Mouse (Mus musculus) heart, embryonic 15.5 days (tissue): ENCODE results near the gene Lrig3. TPM values are rescaled to one million over a fixed set of nuclear protein-coding genes. Genes with fewer than 3 reads are reported as not detected.

Source experiments
- ATAC-seq: fragments of 200-750 bp; cut with Nextera tagmentation; replicated peaks from 2 replicates; pipeline ENCODE4 v1.8.0; 2017; ENCODE audit warnings: low read depth, moderate TSS enrichment; ENCODE audit not compliant: insufficient number of reproducible peaks, insufficient read depth, low FRiP score
- H3K27ac ChIP-seq: fragments of 300-500 bp; sonication (generic); 2 replicates; pipeline ENCODE4 v1.5.1; 2015; ENCODE audit warnings: mild to moderate bottlenecking, inconsistent platforms
- H3K27me3 ChIP-seq: fragments of 300-500 bp; sonication (generic); 2 replicates; pipeline ENCODE4 v1.6.1; 2015; ENCODE audit warnings: inconsistent platforms
- H3K36me3 ChIP-seq: fragments of 300-500 bp; sonication (generic); 2 replicates; pipeline ENCODE4 v1.6.1; 2015; ENCODE audit warnings: mild to moderate bottlenecking, inconsistent platforms
- H3K4me1 ChIP-seq: fragments of 300-500 bp; sonication (generic); replicated peaks from 2 replicates; pipeline ENCODE4 v1.6.1; 2015; ENCODE audit warnings: inconsistent platforms
- H3K4me2 ChIP-seq: fragments of 300-500 bp; sonication (generic); 2 replicates; pipeline ENCODE4 v1.6.1; 2015; ENCODE audit warnings: inconsistent platforms, mild to moderate bottlenecking, moderate library complexity
- H3K4me3 ChIP-seq: fragments of 300-500 bp; sonication (generic); 2 replicates; pipeline ENCODE4 v1.5.1; 2015; ENCODE audit warnings: mild to moderate bottlenecking, inconsistent platforms
- H3K9ac ChIP-seq: fragments of 300-500 bp; sonication (generic); 2 replicates; pipeline ENCODE4 v1.6.1; 2015; ENCODE audit warnings: mild to moderate bottlenecking, inconsistent platforms
- H3K9me3 ChIP-seq: fragments of 300-500 bp; sonication (generic); replicated peaks from 2 replicates; pipeline ENCODE4 v1.6.1; 2016; ENCODE audit warnings: inconsistent platforms
- WGBS: fragments of 180-500 bp; shearing (Covaris S2); methylation state at CpG from one replicate; pipeline ENCODE4 v1.1.7; 2015; ENCODE audit warnings: mixed read lengths; 5-methylcytosine and 5-hydroxymethylcytosine counted together
- polyA plus RNA-seq: library from polyadenylated mRNA; unstranded; fragments of >200 nt; fragmentation: Nextera tagmentation; extraction: Ambion mirVana; gene quantifications from 2 replicates; pipeline ENCODE4 v1.2.1, GENCODE M21; 2015

Lrig3 gene
- polyA plus RNA-seq, 1 experiment from 2014 or later = 1.5 TPM

DNA sequence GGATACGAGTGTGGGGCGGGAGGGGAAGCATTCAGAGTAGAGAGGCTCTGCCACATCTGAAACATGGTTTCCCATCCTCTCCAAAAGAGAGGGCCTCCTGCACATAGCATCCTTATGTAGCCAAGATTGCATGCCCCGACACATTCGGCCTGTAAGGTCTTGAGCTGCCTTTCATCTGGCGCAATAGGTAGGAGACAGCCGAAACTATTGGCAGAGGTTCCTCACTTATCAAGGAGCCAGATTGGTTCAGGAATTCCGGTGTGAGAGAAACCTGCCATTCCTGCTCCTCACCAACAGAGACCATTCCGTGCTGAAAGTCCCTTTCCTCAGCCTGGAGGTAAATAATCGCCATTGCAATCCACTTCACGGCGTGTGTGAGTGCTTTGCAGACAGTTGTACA is 22.1 kb downstream of the Lrig3 start:
- Histone ChIP-seq H3K9me3 (no peaks in the 10 kb centered on the region), H3K4me1 (no peaks in the 10 kb centered on the region), H3K9ac (no peak overlapping the region), H3K27me3 (no peaks in the 10 kb centered on the region), H3K36me3 (no peaks in the 10 kb centered on the region), H3K4me3 (no peak overlapping the region), H3K27ac (no peak overlapping the region), H3K4me2 (no peak overlapping the region)
- no peak for ATAC-seq
- 74% methylated on average over 11 of the region's 11 CpGs for WGBS

DNA sequence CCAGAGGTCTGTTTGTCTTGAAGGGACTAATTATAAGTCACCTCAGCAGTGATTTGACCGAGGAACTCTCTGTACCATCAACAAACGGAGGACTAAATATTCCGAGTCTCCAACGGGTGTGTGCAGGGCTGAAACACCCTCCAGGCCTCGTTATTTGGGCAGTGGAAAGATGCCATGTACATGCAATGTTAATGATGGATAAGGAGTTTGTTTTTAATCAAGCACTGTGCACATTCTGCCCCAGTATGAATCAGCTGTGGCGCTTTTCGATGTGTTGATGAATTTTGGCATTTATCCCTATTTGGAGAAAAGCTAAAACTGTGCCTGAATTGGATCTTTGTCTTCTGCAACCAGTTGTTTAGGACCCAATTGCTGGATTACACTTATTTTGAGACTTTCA is 23.9 kb downstream of the Lrig3 start:
- no peak overlapping the region for H3K9ac ChIP-seq
- WGBS = 73% methylated on average over 7 of the region's 7 CpGs
- no peak overlapping the region for H3K4me3 ChIP-seq
- H3K4me1 ChIP-seq = no peaks in the 10 kb centered on the region
- H3K36me3 ChIP-seq = no peaks in the 10 kb centered on the region
- H3K4me2 ChIP-seq = no peak overlapping the region
- H3K9me3 ChIP-seq = no peaks in the 10 kb centered on the region
- no peak overlapping the region for H3K27ac ChIP-seq
- no peaks in the 10 kb centered on the region for H3K27me3 ChIP-seq
- no peak for ATAC-seq

- Histone ChIP-seq H3K9ac (no peak overlapping the region), H3K9me3 (no peaks in the 10 kb centered on the region), H3K27ac (no peak overlapping the region), H3K4me1 (no peaks in the 10 kb centered on the region), H3K36me3 (no peaks in the 10 kb centered on the region), H3K4me2 (no peak overlapping the region), H3K27me3 (no peaks in the 10 kb centered on the region), H3K4me3 (no peak overlapping the region)
- ATAC-seq = no peak
- 65% methylated on average over 5 of the region's 5 CpGs for WGBS
Observed at GRCm38 (mm10) chr10:125990394-125990793, 24.4 kb downstream of the Lrig3 start.

DNA sequence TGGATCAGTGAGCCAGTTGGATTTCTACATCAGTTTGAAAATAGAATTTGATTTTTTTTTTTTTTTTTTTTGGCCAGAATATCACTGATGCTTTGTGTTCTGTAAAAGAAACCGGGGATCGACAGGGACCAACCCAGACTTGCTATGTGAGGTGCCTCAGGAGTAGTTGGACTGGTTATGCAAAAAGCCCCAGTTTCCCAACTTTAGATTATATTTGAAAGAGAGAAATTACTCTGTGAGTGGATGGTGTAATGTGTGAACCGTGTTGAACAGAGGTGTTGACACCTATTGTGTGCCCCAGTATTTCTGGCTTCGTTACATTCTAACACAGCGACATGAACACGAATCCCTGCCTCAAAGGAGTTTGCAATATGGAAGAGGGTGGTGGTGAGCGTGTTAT is 25.9 kb downstream of the Lrig3 start:
- Histone ChIP-seq H3K4me1 (no peaks in the 10 kb centered on the region), H3K9ac (no peak overlapping the region), H3K4me3 (no peak overlapping the region), H3K36me3 (no peaks in the 10 kb centered on the region), H3K27ac (no peak overlapping the region), H3K27me3 (no peaks in the 10 kb centered on the region), H3K9me3 (no peaks in the 10 kb centered on the region), H3K4me2 (no peak overlapping the region)
- WGBS = 82% methylated on average over 7 of the region's 7 CpGs
- no peak for ATAC-seq

- Histone ChIP-seq H3K4me1 (no peaks in the 10 kb centered on the region), H3K36me3 (no peaks in the 10 kb centered on the region), H3K9me3 (no peaks in the 10 kb centered on the region), H3K9ac (no peak overlapping the region), H3K4me3 (no peak overlapping the region), H3K27me3 (no peaks in the 10 kb centered on the region), H3K27ac (no peak overlapping the region), H3K4me2 (no peak overlapping the region)
- 0 out of 2 replicates have a peak, but pooled peaks have one; percentile 35 for ATAC-seq
- 79% methylated on average over 1 of the region's 1 CpGs for WGBS
Observed at GRCm38 (mm10) chr10:125994855-125995254, 28.9 kb downstream of the Lrig3 start.

GRCm38 (mm10) chr10:125995701-125996100 is 29.7 kb downstream of the Lrig3 start:
- no peaks in the 10 kb centered on the region for H3K9me3 ChIP-seq
- no peaks in the 10 kb centered on the region for H3K4me1 ChIP-seq
- WGBS = 91% methylated on average over 6 of the region's 6 CpGs
- no peak overlapping the region for H3K4me2 ChIP-seq
- ATAC-seq = no peak
- H3K36me3 ChIP-seq = no peaks in the 10 kb centered on the region
- no peak overlapping the region for H3K27ac ChIP-seq
- no peak overlapping the region for H3K9ac ChIP-seq
- H3K27me3 ChIP-seq = no peaks in the 10 kb centered on the region
- H3K4me3 ChIP-seq = no peak overlapping the region

DNA sequence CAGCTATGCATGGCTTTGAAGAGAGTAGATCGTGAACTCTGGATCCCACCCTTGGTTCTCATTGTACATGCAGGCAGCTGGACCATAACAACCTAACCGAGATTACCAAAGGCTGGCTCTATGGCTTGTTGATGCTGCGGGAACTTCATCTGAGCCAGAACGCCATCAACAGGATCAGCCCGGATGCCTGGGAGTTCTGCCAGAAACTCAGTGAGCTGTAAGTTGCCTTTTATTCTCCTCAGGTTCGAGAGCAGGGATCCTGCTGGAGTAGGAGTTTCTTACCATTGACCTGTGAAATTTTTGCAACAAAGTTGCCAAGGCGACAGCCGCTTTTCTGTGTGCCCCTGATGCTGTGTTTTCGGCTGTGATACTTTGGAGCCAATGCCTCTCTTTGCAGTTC is 31.0 kb downstream of the Lrig3 start:
- no peak overlapping the region for H3K27ac ChIP-seq
- no peaks in the 10 kb centered on the region for H3K36me3 ChIP-seq
- no peak overlapping the region for H3K9ac ChIP-seq
- 69% methylated on average over 9 of the region's 9 CpGs for WGBS
- ATAC-seq = no peak
- no peaks in the 10 kb centered on the region for H3K9me3 ChIP-seq
- no peak overlapping the region for H3K4me2 ChIP-seq
- H3K4me3 ChIP-seq = no peak overlapping the region
- H3K4me1 ChIP-seq = no peaks in the 10 kb centered on the region
- H3K27me3 ChIP-seq = no peaks in the 10 kb centered on the region

DNA sequence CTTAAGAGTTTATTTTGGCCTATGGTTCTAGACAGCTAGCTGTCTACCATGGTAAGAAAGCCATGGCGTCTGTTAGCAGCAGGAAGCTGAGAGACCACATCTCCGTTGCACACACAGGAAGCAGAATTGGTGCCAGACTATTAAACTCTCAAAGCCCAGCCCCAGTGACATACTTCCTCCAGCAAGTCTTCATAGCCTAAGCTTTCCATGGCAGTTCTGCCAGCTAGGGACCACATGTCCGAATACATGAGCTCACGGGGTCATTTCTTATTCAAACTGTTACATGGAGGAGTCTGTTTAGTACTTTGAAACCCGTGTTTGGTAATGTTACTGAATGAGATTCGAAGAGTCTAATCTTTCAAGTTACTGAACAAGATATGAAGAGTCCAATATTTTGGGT is 33.6 kb downstream of the Lrig3 start:
- H3K9me3 ChIP-seq = no peaks in the 10 kb centered on the region
- H3K4me2 ChIP-seq = no peak overlapping the region
- no peaks in the 10 kb centered on the region for H3K4me1 ChIP-seq
- no peaks in the 10 kb centered on the region for H3K27me3 ChIP-seq
- H3K9ac ChIP-seq = no peak overlapping the region
- WGBS = 81% methylated on average over 6 of the region's 6 CpGs
- H3K36me3 ChIP-seq = no peaks in the 10 kb centered on the region
- no peak for ATAC-seq
- H3K27ac ChIP-seq = no peak overlapping the region
- no peak overlapping the region for H3K4me3 ChIP-seq

- Histone ChIP-seq H3K4me1 (no peaks in the 10 kb centered on the region), H3K9me3 (no peaks in the 10 kb centered on the region), H3K4me2 (no peak overlapping the region), H3K27me3 (no peaks in the 10 kb centered on the region), H3K9ac (no peak overlapping the region), H3K36me3 (no peaks in the 10 kb centered on the region), H3K27ac (no peak overlapping the region), H3K4me3 (no peak overlapping the region)
- 85% methylated on average over 8 of the region's 8 CpGs for WGBS
- ATAC-seq = no peak
Observed at GRCm38 (mm10) chr10:126000861-126001390, 35.0 kb downstream of the Lrig3 start.

DNA sequence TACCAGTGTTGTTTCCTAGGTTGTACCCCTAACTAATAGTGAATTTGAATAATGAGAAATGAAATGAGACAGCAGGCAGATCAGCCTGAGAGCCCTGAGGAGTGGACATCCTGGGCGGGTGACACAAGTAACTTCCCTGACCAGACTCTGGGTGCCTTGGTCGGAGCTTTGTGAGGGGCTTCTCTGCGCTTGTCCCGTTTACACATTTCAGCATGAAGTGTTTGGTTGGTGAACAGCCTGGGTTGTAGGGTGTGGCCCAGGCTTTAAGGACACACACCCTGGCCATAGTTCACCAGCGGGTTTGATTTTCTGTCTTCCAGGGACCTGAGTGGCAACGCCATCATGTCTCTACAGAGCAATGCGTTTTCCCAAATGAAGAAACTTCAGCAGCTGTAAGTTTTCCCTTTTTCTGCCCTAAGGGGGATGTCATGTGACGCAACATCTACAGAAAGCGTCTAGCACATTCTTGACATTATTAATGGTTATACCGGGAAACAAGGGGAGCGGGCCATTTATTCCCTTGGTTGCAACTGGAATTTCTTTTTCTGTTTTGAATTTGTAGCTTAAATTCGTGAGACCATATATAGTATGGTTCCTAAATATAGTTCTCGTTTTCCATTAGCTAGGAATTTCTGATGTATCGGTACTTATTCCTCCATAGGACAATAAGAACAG is 36.2 kb downstream of the Lrig3 start:
- no peak overlapping the region for H3K9ac ChIP-seq
- 78% methylated on average over 14 of the region's 14 CpGs for WGBS

DNA sequence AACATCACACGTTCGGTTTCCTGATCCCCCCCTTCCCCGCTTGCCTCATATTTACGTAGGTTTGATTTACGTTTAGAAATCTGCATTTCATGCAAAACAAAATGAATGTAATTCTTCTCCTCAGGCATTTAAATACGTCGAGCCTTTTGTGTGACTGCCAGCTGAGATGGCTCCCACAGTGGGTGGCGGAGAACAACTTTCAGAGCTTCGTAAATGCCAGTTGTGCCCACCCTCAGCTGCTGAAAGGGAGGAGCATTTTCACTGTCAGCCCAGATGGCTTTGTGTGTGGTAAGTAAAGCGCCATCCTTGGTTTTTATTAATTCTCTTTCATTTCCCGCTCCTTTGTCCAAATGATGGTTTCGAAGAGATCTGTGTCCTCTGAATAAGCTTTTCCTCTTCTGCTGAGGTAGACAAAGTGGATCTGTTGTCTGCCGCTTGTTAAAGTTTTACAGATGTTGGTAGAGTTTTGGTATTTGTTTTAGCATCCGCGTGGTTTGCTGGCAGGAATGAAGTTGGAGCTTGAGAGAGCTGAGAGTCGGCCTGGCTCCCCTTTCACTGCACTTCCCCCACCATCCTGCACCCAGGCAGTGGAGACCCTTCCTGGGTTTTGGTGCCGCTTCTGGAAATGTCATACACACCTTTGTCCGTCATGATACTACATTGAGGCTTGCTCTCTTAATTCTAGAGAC is 37.0 kb downstream of the Lrig3 start:
- H3K4me2 ChIP-seq = no peak overlapping the region

More for the DNA sequence above, 36.2 kb downstream of the Lrig3 start:
- ATAC-seq = no peak
- no peaks in the 10 kb centered on the region for H3K27me3 ChIP-seq
- no peak overlapping the region for H3K4me3 ChIP-seq
- H3K27ac ChIP-seq = no peak overlapping the region
- H3K4me2 ChIP-seq = no peak overlapping the region
- H3K4me1 ChIP-seq = no peaks in the 10 kb centered on the region
- no peaks in the 10 kb centered on the region for H3K36me3 ChIP-seq
- no peaks in the 10 kb centered on the region for H3K9me3 ChIP-seq

DNA sequence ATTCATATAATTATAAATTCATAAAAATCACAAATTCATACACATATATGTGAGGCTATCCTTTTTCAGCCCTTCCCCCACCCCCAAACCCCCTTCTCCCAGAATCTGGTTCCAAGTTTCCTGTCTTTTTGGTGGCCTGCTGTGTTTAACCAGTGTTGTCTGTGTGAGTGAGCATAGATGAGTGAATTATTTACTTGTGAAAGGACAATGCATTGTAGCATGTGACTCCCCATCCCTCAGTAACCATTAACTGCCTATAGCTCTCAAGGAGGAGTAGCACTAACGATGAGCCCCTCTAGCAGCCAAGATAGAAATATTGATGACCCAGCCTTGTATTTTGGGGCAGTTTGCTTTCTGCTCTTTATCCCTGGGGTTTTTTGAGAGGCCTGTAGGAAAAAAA is 37.9 kb downstream of the Lrig3 start:
- H3K4me3 ChIP-seq = no peak overlapping the region
- H3K27ac ChIP-seq = no peak overlapping the region
- H3K27me3 ChIP-seq = no peaks in the 10 kb centered on the region
- no peak overlapping the region for H3K4me2 ChIP-seq
- ATAC-seq = no peak
- 78% methylated on average over 1 of the region's 1 CpGs for WGBS
- H3K9me3 ChIP-seq = no peaks in the 10 kb centered on the region; the same call in 1 of the 2 replicates
- no peaks in the 10 kb centered on the region for H3K4me1 ChIP-seq
- H3K9ac ChIP-seq = no peak overlapping the region
- no peaks in the 10 kb centered on the region for H3K36me3 ChIP-seq

More for the DNA sequence above, 37.0 kb downstream of the Lrig3 start:
- WGBS = 78% methylated on average over 18 of the region's 18 CpGs
- no peak overlapping the region for H3K9ac ChIP-seq
- no peaks in the 10 kb centered on the region for H3K9me3 ChIP-seq
- no peak for ATAC-seq
- H3K4me3 ChIP-seq = no peak overlapping the region
- no peaks in the 10 kb centered on the region for H3K36me3 ChIP-seq
- H3K4me1 ChIP-seq = no peaks in the 10 kb centered on the region
- no peak overlapping the region for H3K27ac ChIP-seq
- no peaks in the 10 kb centered on the region for H3K27me3 ChIP-seq
